Mouse (Mus musculus): ENCODE results near the gene Dnmt3a. TPM values are rescaled to one million over a fixed set of nuclear protein-coding genes. Genes with fewer than 3 reads are reported as not detected.

Dnmt3a gene
- polyA plus RNA-seq (2014; fragmentation: Nextera tagmentation; extraction: Ambion mirVana) = 64.9 and 65.2 TPM in 2 replicates

- Histone ChIP-seq H3K9me3 (ENCODE audit: control insufficient read depth, low read length) (no peaks in the 10 kb centered on the region), H3K4me2 (ENCODE audit: low read depth, low read length) (peak within 1 kb of the TSS; percentile 90), H3K27me3 (replicated peaks; ENCODE audit: control insufficient read depth, insufficient read depth, low read length) (no peaks in the 10 kb centered on the region), H3K27ac (replicated peaks; ENCODE audit: low read depth, low read length) (peak within 1 kb of the TSS; percentile 96), H3K36me3 (ENCODE audit: control insufficient read depth, insufficient read depth, low read length) (no peaks in the 10 kb centered on the region), H3K9ac (ENCODE audit: low read depth, low read length) (peak within 1 kb of the TSS; percentile 96), H3K4me1 (ENCODE audit: control insufficient read depth, insufficient read depth, low read length) (peaks cover 24% of the 10 kb centered on the region), H3K4me3 (ENCODE audit: low read depth, low read length) (peak within 1 kb of the TSS; percentile 82)
- 21% methylated on average over 4 of the region's 4 CpGs for WGBS
- DNase-seq (ENCODE audit: low spot score) (no peak), ATAC-seq (ENCODE audit: low read depth) (no peak; the same call in 1 of the 2 replicates)
These were observed at the start of gene Dnmt3a for GRCm38 (mm10) chr12:3805852-3806251. Gene Dnmt3a (plus strand): TSS chr12:3806007.

- H3K4me1 ChIP-seq (ENCODE audit: control insufficient read depth, insufficient read depth, low read length) = peaks cover 5% of the 10 kb centered on the region
These were observed 49.6 kb upstream of the Dnmt3a start for GRCm38 (mm10) chr12:3756216-3756615.

GRCm38 (mm10) chr12:3758127-3758526, 47.7 kb upstream of the Dnmt3a start:
- Histone ChIP-seq H3K4me3 (ENCODE audit: low read depth, low read length) (no peak overlapping the region), H3K27ac (replicated peaks; ENCODE audit: low read depth, low read length) (no peak overlapping the region), H3K36me3 (ENCODE audit: control insufficient read depth, insufficient read depth, low read length) (no peaks in the 10 kb centered on the region), H3K4me2 (ENCODE audit: low read depth, low read length) (no peak overlapping the region), H3K9me3 (ENCODE audit: control insufficient read depth, low read length) (no peaks in the 10 kb centered on the region), H3K4me1 (ENCODE audit: control insufficient read depth, insufficient read depth, low read length) (peaks cover 5% of the 10 kb centered on the region), H3K9ac (ENCODE audit: low read depth, low read length) (no peak overlapping the region), H3K27me3 (replicated peaks; ENCODE audit: control insufficient read depth, insufficient read depth, low read length) (no peaks in the 10 kb centered on the region)
- 94% methylated on average over 3 of the region's 3 CpGs for WGBS
- ATAC-seq (ENCODE audit: low read depth) (no peak), DNase-seq (ENCODE audit: low spot score) (no peak)

More at GRCm38 (mm10) chr12:3756216-3756615, 49.6 kb upstream of the Dnmt3a start:
- Histone ChIP-seq H3K9me3 (ENCODE audit: control insufficient read depth, low read length) (no peaks in the 10 kb centered on the region), H3K4me2 (ENCODE audit: low read depth, low read length) (no peak overlapping the region), H3K27ac (replicated peaks; ENCODE audit: low read depth, low read length) (no peak overlapping the region), H3K9ac (ENCODE audit: low read depth, low read length) (no peak overlapping the region), H3K36me3 (ENCODE audit: control insufficient read depth, insufficient read depth, low read length) (peaks cover 11% of the 10 kb centered on the region), H3K27me3 (replicated peaks; ENCODE audit: control insufficient read depth, insufficient read depth, low read length) (no peaks in the 10 kb centered on the region), H3K4me3 (ENCODE audit: low read depth, low read length) (no peak overlapping the region)
- DNase-seq (ENCODE audit: low spot score) (no peak), ATAC-seq (ENCODE audit: low read depth) (no peak)
- WGBS = 91% methylated on average over 3 of the region's 3 CpGs

GRCm38 (mm10) chr12:3759419-3759818, 46.4 kb upstream of the Dnmt3a start:
- H3K27ac ChIP-seq (replicated peaks; ENCODE audit: low read depth, low read length) = peak overlapping the region; percentile 44; the same call in 1 of the 2 replicates
- H3K4me1 ChIP-seq (ENCODE audit: control insufficient read depth, insufficient read depth, low read length) = peaks cover 5% of the 10 kb centered on the region
- no peaks in the 10 kb centered on the region for H3K9me3 ChIP-seq (ENCODE audit: control insufficient read depth, low read length)
- H3K9ac ChIP-seq (ENCODE audit: low read depth, low read length) = peak overlapping the region; percentile 15; the same call in 1 of the 2 replicates
- DNase-seq (ENCODE audit: low spot score) (peak; percentile 55), ATAC-seq (ENCODE audit: low read depth) (peak; percentile 65; the same call in 1 of the 2 replicates)
- H3K27me3 ChIP-seq (replicated peaks; ENCODE audit: control insufficient read depth, insufficient read depth, low read length) = no peaks in the 10 kb centered on the region
- no peak overlapping the region for H3K4me2 ChIP-seq (ENCODE audit: low read depth, low read length)
- H3K4me3 ChIP-seq (ENCODE audit: low read depth, low read length) = no peak overlapping the region
- 0 out of 2 replicates have a peak, but pooled peaks cover under 1% of the 10 kb centered on the region for H3K36me3 ChIP-seq (ENCODE audit: control insufficient read depth, insufficient read depth, low read length)
- 42% methylated on average over 4 of the region's 4 CpGs for WGBS

GRCm38 (mm10) chr12:3760876-3761590, 44.8 kb upstream of the Dnmt3a start:
- Histone ChIP-seq H3K9ac (ENCODE audit: low read depth, low read length) (no peak overlapping the region), H3K4me2 (ENCODE audit: low read depth, low read length) (no peak overlapping the region), H3K4me3 (ENCODE audit: low read depth, low read length) (no peak overlapping the region), H3K27ac (replicated peaks; ENCODE audit: low read depth, low read length) (no peak overlapping the region), H3K27me3 (replicated peaks; ENCODE audit: control insufficient read depth, insufficient read depth, low read length) (no peaks in the 10 kb centered on the region), H3K36me3 (ENCODE audit: control insufficient read depth, insufficient read depth, low read length) (0 out of 2 replicates have a peak, but pooled peaks cover 4% of the 10 kb centered on the region), H3K9me3 (ENCODE audit: control insufficient read depth, low read length) (no peaks in the 10 kb centered on the region), H3K4me1 (ENCODE audit: control insufficient read depth, insufficient read depth, low read length) (peaks cover 5% of the 10 kb centered on the region)
- 64% methylated on average over 4 of the region's 4 CpGs for WGBS
- DNase-seq (ENCODE audit: low spot score) = no peak
- ATAC-seq (ENCODE audit: low read depth) = peak; percentile 60; the same call in 1 of the 2 replicates

- Histone ChIP-seq H3K4me2 (ENCODE audit: low read depth, low read length) (no peak overlapping the region), H3K9me3 (ENCODE audit: control insufficient read depth, low read length) (no peaks in the 10 kb centered on the region), H3K4me1 (ENCODE audit: control insufficient read depth, insufficient read depth, low read length) (peaks cover 5% of the 10 kb centered on the region), H3K27me3 (replicated peaks; ENCODE audit: control insufficient read depth, insufficient read depth, low read length) (no peaks in the 10 kb centered on the region), H3K36me3 (ENCODE audit: control insufficient read depth, insufficient read depth, low read length) (0 out of 2 replicates have a peak, but pooled peaks cover 4% of the 10 kb centered on the region), H3K9ac (ENCODE audit: low read depth, low read length) (no peak overlapping the region), H3K4me3 (ENCODE audit: low read depth, low read length) (no peak overlapping the region), H3K27ac (replicated peaks; ENCODE audit: low read depth, low read length) (no peak overlapping the region)
- DNase-seq (ENCODE audit: low spot score) = no peak
- 74% methylated on average over 6 of the region's 6 CpGs for WGBS
- ATAC-seq (ENCODE audit: low read depth) = no peak; the same call in 1 of the 2 replicates
These were observed 44.1 kb upstream of the Dnmt3a start for GRCm38 (mm10) chr12:3761591-3762295.

GRCm38 (mm10) chr12:3764191-3764804, 41.5 kb upstream of the Dnmt3a start:
- Histone ChIP-seq H3K4me1 (ENCODE audit: control insufficient read depth, insufficient read depth, low read length) (peaks cover 3% of the 10 kb centered on the region), H3K9ac (ENCODE audit: low read depth, low read length) (no peak overlapping the region), H3K9me3 (ENCODE audit: control insufficient read depth, low read length) (no peaks in the 10 kb centered on the region), H3K4me3 (ENCODE audit: low read depth, low read length) (no peak overlapping the region), H3K4me2 (ENCODE audit: low read depth, low read length) (no peak overlapping the region), H3K27me3 (replicated peaks; ENCODE audit: control insufficient read depth, insufficient read depth, low read length) (no peaks in the 10 kb centered on the region), H3K36me3 (ENCODE audit: control insufficient read depth, insufficient read depth, low read length) (0 out of 2 replicates have a peak, but pooled peaks cover 4% of the 10 kb centered on the region), H3K27ac (replicated peaks; ENCODE audit: low read depth, low read length) (no peak overlapping the region)
- DNase-seq (ENCODE audit: low spot score) (no peak), ATAC-seq (ENCODE audit: low read depth) (no peak)
- 79% methylated on average over 3 of the region's 3 CpGs for WGBS

GRCm38 (mm10) chr12:3767360-3767759, 38.4 kb upstream of the Dnmt3a start:
- ATAC-seq (ENCODE audit: low read depth) (0 out of 2 replicates have a peak, but pooled peaks have one; percentile 26), DNase-seq (ENCODE audit: low spot score) (peak; percentile 52)
- Histone ChIP-seq H3K27ac (replicated peaks; ENCODE audit: low read depth, low read length) (no peak overlapping the region), H3K9ac (ENCODE audit: low read depth, low read length) (no peak overlapping the region), H3K4me1 (ENCODE audit: control insufficient read depth, insufficient read depth, low read length) (no peaks in the 10 kb centered on the region), H3K4me2 (ENCODE audit: low read depth, low read length) (no peak overlapping the region), H3K9me3 (ENCODE audit: control insufficient read depth, low read length) (no peaks in the 10 kb centered on the region), H3K36me3 (ENCODE audit: control insufficient read depth, insufficient read depth, low read length) (0 out of 2 replicates have a peak, but pooled peaks cover 4% of the 10 kb centered on the region), H3K27me3 (replicated peaks; ENCODE audit: control insufficient read depth, insufficient read depth, low read length) (no peaks in the 10 kb centered on the region), H3K4me3 (ENCODE audit: low read depth, low read length) (no peak overlapping the region)
- 62% methylated on average over 8 of the region's 8 CpGs for WGBS

All from embryonic facial prominence, embryonic 14.5 days (tissue).